Mouse (Mus musculus) urinary bladder, postnatal 25 days (tissue): ENCODE data around the gene Ehmt2.
A peak's percentile ranks its signal among the peaks of the same experiment; 100 is the strongest.
"Not testable (repeated sequence)": the region's sequence is repeated elsewhere in the genome, so short reads cannot be mapped to it uniquely, and the experiment has no call there.

Experiments
- DNase-seq: peaks from one replicate; pipeline ENCODE4 v3.0.0; 2022; ENCODE audit warnings: low spot score

Ehmt2 gene

GRCm38 (mm10) chr17:34891377-34891776 lies 6.9 kb upstream of the Ehmt2 start:
- no peak for DNase-seq

- no peak for DNase-seq
Observed at GRCm38 (mm10) chr17:34893072-34893824, 5.0 kb upstream of the Ehmt2 start.

GRCm38 (mm10) chr17:34894074-34894597 lies 4.1 kb upstream of the Ehmt2 start:
- peak; percentile 94 for DNase-seq

GRCm38 (mm10) chr17:34894801-34895530 lies 3.3 kb upstream of the Ehmt2 start:
- peak; percentile 68 for DNase-seq

- no peak for DNase-seq
Observed at GRCm38 (mm10) chr17:34895724-34896123, 2.5 kb upstream of the Ehmt2 start.

GRCm38 (mm10) chr17:34896366-34896765 lies 1.9 kb upstream of the Ehmt2 start:
- DNase-seq = no peak

GRCm38 (mm10) chr17:34897373-34898159 lies 703 bp upstream of the Ehmt2 start:
- DNase-seq = no peak

GRCm38 (mm10) chr17:34898706-34899052 lies 410 bp downstream of the Ehmt2 start:
- DNase-seq = no peak

- DNase-seq = peak; percentile 48
Observed at GRCm38 (mm10) chr17:34899053-34899889, 1.0 kb downstream of the Ehmt2 start.

GRCm38 (mm10) chr17:34899890-34900243 lies 1.6 kb downstream of the Ehmt2 start:
- no peak for DNase-seq

- DNase-seq = not testable (repeated sequence)
Observed at GRCm38 (mm10) chr17:34900826-34901225, 2.6 kb downstream of the Ehmt2 start.

- DNase-seq = not testable (repeated sequence)
Observed at GRCm38 (mm10) chr17:34901948-34902347, 3.7 kb downstream of the Ehmt2 start.

GRCm38 (mm10) chr17:34902895-34903294 lies 4.6 kb downstream of the Ehmt2 start:
- no peak for DNase-seq

GRCm38 (mm10) chr17:34910982-34911381 lies 12.7 kb downstream of the Ehmt2 start:
- DNase-seq = no peak

- peak; percentile 87 for DNase-seq
Observed at GRCm38 (mm10) chr17:34911945-34912351, 13.7 kb downstream of the Ehmt2 start.

GRCm38 (mm10) chr17:34913930-34914665 lies 15.8 kb downstream of the Ehmt2 start, which contains the start of gene Slc44a4:
Gene Slc44a4 (plus strand): TSS chr17:34914466.
- no peak for DNase-seq

- no peak for DNase-seq
Observed at GRCm38 (mm10) chr17:34915410-34915831, 17.2 kb downstream of the Ehmt2 start.

GRCm38 (mm10) chr17:34916316-34916715 lies 18.0 kb downstream of the Ehmt2 start:
- DNase-seq = no peak

GRCm38 (mm10) chr17:34917188-34917587 lies 18.9 kb downstream of the Ehmt2 start:
- no peak for DNase-seq

GRCm38 (mm10) chr17:34922939-34923338 lies 24.7 kb downstream of the Ehmt2 start:
- DNase-seq = no peak

- no peak for DNase-seq
Observed at GRCm38 (mm10) chr17:34924258-34924657, 26.0 kb downstream of the Ehmt2 start.
